Mouse (Mus musculus): ENCODE results near the gene Dnajc11. TPM values are rescaled to one million over a fixed set of nuclear protein-coding genes. Genes with fewer than 3 reads are reported as not detected.

Dnajc11 gene
- total RNA-seq, 2 experiments from 2014 or later, result 86.2 to 94.5 TPM

DNA sequence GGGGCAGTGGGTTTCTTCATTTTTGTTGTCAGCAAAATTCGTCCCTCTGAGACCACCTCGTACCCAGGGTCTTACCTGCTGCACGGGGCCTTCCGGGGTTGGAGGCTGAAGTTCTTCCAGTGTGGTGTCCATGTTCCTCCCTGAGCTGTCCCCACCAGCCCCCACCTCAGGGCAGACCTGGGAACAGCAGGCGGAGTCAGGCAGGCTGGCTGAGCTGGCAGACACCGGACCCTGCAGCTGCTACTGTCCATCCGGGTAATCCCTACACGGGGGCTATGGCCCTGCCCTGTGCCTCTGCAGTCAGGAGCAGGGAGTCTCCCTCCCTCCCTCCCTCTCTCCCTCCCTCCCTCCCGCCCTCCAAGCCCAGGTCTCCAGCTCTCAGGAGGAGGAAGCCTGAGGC is 50.1 kb downstream of the Dnajc11 start:
- DNase-seq (ENCODE audit: low spot score in 2 of 2), result no peak

DNA sequence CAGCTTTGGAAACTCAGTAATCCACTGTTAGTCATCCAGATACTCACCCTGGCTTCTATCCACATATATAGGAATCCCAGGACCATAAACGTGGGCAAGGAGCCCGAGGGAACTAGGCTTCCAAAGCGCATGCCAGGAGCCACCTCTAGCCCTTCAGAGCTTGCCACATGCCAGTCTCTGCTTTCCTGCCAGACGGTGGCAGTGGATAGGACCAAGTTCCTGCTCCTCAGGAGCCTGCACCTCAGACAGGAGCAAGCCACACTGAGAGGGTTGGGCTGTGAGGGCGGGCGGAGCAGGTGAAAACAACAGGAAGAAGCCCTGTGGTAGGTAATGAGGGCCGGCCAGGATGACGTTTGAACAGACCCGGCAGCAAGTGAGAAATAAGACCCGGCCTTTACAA is 52.4 kb downstream of the Dnajc11 start:
- DNase-seq (ENCODE audit: low spot score in 2 of 2), result no peak

- no peak for DNase-seq (ENCODE audit: low spot score in 2 of 2)
These were observed 53.2 kb downstream of the Dnajc11 start for GRCm38 (mm10) chr4:151986650-151987049.

DNA sequence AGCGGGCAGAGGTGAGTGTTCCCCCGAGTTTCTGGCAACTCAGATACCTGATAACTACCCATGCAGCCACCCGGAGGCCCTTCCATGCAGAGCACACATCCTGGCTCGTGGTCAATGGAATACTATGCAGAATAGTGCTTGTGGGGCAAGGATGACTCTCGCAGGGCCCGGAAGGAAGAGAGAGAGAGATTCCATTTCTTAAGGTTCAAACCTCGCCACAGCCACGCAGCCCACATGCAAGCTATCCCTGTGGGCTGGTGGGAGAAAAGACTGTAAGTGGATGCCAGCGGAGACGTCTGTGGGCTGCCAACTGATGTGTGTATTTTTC is 54.5 kb downstream of the Dnajc11 start:
- DNase-seq (ENCODE audit: low spot score in 2 of 2), result no peak

GRCm38 (mm10) chr4:151988342-151989109 is 55.0 kb downstream of the Dnajc11 start, which contains the start of gene Thap3:
Gene Thap3 (minus strand): TSS chr4:151988997.
- peak; percentile 69 to 71 for DNase-seq (ENCODE audit: low spot score in 2 of 2)

GRCm38 (mm10) chr4:151989110-151989488 is 55.6 kb downstream of the Dnajc11 start:
- DNase-seq (ENCODE audit: low spot score in 2 of 2), result no peak

DNA sequence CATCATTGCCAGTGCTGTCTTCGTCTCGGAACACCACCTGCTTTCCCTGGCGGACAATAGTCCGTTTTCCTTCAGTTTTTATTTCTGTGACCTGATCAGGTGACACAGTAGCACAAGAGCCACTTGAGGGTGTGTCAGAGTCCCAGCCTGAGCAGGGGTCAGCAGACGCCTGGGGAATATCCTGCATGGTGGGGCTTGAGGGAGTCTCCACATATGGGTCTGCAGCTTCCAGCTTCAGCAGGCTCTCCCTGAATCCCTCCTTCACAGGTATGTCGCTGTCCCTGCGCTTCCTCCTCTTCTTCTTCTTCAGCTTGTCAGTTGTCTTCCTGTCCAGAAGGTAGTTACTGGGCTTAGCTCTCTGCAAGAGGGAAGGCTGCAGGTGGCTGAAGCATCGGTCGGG is 58.6 kb downstream of the Dnajc11 start:
- no peak for DNase-seq (ENCODE audit: low spot score in 2 of 2)

DNA sequence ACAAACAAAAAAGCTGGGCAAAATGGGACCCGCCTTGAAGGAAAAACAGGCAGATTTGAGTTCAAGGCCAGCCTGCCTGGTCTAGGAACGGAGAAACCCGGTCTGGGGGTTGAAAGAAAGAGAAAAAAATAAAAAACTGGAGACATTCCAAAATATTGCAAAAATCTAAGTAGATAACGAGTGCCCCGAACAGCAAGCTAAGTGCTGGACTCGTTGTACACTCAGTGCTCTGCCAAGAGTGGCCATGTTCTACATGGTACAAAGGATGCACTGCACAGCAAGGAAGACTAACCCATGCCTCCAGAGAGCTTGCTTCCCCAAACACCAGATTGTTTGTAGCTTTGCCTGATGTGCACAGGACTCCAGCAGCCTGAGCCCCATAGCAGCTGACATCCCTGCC is 59.5 kb downstream of the Dnajc11 start:
- no peak for DNase-seq (ENCODE audit: low spot score in 2 of 2)

DNA sequence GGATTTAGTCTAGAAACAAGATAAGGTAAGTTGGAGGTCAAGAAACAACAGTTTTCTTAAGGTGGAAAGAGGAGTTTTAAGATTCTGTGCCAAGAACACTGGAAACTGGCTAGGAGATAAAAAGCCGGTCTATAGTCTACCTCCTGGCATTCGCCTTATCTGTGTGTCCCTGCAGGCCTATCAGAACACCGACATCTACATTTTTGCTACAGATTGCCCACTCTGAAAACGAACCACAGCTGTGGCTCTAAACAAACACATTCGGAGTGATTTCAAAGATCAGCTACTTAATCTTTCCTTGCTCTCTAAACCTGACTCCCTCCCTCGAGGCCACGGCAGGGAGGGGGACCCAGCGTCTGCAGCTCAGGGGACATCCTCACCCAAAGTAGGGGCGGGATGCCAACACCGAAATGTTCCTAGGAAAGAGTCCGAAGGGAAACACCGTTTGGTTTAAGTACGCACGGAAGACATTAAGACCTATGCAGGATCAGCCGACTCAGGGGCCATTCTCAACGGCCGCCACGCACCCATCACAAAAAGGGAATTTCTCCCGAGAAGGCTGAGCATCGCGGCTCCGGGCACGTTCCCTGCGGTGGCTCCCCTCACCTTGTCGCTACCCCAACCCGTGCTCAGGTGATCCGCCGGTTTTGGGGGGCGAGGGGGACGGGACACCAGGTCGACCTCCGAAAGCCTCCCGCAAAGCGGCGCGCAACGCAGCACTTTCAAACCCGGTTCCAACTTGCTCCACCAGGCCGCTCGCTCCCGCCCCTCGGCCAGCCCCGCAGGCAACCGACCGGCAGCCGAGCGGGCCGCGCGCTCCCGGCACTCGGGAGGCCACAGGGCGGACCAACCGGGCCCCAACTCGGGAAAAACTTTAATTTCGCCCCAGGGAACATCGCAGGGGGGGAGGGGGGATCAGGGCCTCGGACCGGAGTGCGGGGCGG is 61.0 kb downstream of the Dnajc11 start:
- no peak for DNase-seq (ENCODE audit: low spot score in 2 of 2)

DNA sequence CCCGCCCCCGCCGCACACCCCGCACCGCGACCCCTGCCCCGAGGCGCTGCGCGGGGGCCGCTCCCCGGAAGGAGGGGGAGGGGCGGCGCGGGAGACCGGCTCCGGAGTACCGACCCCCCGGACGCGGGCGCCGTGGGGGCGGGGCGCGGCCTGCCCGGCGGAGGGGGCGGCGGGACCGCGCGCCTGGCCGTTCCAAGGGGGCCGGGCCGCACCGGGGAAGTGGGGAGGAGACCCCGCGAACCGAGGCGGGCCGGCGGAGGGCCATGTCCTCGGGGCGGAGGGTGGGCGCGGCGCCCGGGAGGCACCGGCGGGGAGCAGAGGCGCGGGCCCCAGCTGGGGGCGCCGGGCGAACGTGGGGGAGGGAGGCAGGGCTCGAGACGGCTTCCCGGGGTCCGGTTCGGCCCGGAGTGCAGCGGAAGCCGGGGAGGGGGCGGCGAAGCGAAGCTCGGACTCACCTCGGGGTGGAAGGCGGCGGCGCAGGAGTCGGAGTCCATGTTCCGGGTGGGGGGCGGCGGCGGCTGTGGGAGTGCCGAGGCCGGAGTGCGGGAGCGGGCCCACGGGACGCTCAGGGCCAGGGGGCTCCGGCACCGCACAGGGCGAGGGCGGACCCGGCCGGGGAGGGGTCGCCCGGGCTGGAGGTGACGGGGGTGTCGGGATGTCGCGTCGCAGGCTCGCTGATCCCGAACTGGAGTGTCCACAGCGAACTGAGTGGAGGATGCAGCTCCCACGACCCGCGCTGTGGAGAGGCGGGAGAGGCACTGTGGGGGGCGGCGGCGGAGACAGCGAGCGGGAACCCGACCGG is 62.1 kb downstream of the Dnajc11 start:
- peak in 1 of 2 experiments; percentile 25 for DNase-seq (ENCODE audit: low spot score in 2 of 2)

GRCm38 (mm10) chr4:151996173-151996950 is 62.9 kb downstream of the Dnajc11 start, which contains the start of gene Phf13:
Gene Phf13 (minus strand): TSS chr4:151996258.
- DNase-seq (ENCODE audit: low spot score in 2 of 2), result peak; percentile 91 to 97

GRCm38 (mm10) chr4:151996951-151997222 is 63.4 kb downstream of the Dnajc11 start:
- no peak for DNase-seq (ENCODE audit: low spot score in 2 of 2)

DNA sequence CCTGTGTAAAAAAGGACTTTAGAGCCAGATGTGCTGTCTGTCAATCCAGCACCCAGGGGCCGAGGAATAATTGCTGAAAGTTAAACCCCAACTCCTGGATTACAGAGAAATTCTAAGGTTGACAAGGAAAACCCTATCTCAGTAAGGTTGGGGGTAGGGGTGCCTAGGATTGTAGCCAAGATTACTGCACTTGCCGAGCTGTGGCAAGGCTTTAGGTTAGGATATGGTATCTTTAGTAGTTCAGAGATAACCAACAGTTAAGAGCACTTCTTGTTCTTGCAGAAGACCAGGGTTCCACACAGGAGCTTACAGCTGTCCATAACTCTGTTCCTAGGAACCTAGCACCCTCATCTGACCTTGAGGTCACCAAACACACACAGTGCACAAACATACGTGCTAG is 64.2 kb downstream of the Dnajc11 start:
- no peak for DNase-seq (ENCODE audit: low spot score in 2 of 2)

GRCm38 (mm10) chr4:151999481-151999880 is 66.0 kb downstream of the Dnajc11 start:
- no peak for DNase-seq (ENCODE audit: low spot score in 2 of 2)

DNA sequence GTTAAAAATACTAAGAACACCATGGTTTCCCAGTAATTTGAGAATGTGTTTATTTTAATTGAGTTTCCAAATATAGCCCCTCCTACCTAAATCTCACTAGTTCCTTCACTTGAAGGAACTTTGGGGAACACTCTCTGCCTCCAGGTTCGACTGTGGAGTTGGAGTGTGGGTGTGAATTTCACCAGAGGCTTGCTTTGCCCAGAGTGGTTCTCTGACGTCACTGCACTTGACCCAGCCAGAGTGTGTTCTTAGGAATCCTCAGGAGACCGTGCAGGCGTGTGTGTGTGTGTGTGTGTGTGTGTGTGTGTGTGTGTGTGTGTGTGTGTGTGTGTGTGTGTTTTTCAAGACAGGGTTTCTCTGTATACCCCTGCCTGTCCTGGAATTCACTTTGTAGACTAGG is 67.4 kb downstream of the Dnajc11 start:
- DNase-seq (ENCODE audit: low spot score in 2 of 2), result no peak

- no peak for DNase-seq (ENCODE audit: low spot score in 2 of 2)
These were observed 67.8 kb downstream of the Dnajc11 start for GRCm38 (mm10) chr4:152001335-152001734.

- DNase-seq (ENCODE audit: low spot score in 2 of 2), result no peak
These were observed 68.6 kb downstream of the Dnajc11 start for GRCm38 (mm10) chr4:152002063-152002462.

- no peak for DNase-seq (ENCODE audit: low spot score in 2 of 2)
These were observed 72.6 kb downstream of the Dnajc11 start for GRCm38 (mm10) chr4:152006137-152006536.

DNA sequence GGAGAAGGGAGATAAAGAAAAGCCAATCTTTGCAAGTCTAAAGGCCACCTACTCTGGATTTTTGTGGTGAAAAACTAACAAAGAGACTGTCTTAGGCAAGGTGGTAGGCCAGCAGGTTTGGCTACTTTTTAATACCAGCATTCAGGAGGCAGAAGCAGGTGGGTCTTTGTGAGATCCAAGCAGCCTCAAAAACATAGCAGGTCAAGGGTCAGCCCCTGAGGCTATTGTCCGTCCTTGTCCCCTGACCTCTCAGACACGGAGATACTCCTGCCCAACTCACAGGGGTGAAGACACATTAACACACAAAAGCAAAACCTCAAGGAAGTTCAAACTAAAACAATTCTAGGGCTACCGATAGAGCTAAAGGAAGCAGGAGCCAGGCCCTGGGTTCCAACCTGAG is 73.3 kb downstream of the Dnajc11 start:
- no peak for DNase-seq (ENCODE audit: low spot score in 2 of 2)

GRCm38 (mm10) chr4:152007481-152008147 is 74.1 kb downstream of the Dnajc11 start:
- no peak for DNase-seq (ENCODE audit: low spot score in 2 of 2)

All from adrenal gland, postnatal 4 days (tissue).